Mouse (Mus musculus) right cerebral cortex, adult 2 months (tissue): ENCODE data around the gene Fanca.

ENCODE experiments used
- DNase-seq, 2 experiments: peaks; one replicate each; pipeline ENCODE4 v3.0.0; 2021 to 2022; ENCODE audit warnings: low spot score in 2 of 2

Fanca gene

DNA sequence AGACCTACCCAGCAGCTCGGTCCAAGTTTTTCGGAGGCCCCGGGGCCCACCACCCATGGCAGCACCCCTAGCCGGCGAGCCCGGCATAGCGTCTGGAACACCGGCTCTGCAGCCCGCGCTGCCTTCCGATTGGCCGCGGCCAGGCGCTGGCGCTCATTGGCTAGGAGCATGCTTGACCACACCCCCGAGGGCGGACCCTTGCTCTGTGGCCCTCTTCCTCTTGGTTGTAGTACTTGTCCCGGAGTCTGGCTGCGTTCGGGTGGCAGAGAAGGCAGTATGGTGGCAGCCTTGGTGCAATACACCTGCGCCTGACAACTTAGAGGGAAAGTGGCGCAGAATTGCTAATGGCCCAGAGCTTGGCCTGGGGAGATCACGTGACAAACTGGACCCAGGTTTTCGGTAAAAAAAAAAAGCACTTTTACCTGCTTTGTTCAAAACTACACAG is at the start of gene Fanca:
Gene Fanca, minus strand, starts transcription at position 110 of the 445 bp plus-strand sequence.
- DNase-seq = peak; percentile 89 to 90

DNA sequence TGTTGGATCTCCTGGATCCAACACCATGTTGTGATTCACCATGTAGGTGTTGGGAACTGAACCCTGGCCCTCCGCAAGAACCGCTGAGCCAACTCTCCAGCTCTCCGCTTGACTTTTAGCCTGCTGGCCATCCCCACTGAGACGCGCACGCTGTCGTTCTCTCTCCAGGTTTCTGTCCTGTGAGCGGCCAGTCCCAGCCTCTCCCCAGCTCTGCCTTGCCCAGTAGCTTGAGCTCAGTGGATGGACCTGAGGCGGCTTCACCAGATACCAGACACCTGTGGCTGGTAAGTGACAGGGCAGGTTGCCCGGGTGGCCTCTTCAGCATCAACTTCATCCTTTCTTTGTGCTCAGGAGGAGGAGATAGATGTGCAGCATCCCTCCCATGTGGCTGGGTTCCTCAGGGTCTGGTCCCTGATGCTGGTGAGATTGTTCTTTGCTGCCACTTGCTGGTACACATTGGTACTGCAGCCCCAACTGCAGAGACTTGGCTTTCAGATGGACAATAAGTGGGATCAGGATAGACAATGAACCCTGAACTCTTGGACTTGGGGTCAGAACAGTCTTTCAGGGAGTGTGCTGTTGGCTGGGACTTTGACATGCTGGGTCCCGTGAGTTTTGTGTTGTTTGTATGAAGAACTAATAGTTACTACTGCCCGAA is 42.8 kb upstream of the Fanca start:
- peak; percentile 90 to 93 for DNase-seq

DNA sequence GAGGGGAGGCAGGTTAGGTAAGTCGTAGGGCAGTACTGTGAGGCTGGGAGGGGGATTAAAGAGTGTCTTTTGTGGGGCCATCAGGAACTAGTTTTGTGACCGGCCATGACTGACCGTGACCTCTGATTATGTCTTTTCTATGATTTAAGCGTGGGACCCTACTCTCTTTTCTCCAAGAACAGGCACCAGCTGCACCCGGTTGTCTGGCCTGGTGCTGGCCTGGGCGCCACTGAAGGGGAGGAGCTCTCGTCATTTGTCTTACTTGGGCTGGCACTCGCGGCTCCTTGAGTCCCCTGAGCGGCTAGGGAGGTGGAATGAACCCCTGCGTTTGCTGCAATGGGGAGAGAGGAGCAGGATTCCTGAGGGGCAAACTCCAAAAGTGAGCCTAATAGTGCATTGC is 34.8 kb upstream of the Fanca start:
- DNase-seq = no peak

DNA sequence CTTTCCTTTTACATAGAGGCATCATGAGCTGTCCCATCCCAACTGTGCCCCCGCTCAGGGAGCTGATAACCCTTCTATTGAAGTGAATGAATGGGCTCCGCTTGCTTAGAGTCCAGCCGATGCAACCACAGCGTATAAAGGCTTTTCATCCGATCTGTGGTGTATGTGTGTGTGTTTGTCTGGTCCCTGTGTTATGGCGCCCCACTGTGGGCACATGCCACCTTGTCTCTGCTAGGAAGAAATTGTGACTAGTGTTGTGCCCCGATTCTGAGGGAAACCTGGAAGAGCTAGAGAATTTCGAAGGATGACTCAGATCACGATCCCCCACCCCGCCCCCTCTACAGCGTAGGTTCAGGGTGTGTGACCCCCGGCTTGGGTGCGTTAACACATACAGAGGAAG is 34.4 kb upstream of the Fanca start:
- DNase-seq = peak; percentile 49 to 50

DNA sequence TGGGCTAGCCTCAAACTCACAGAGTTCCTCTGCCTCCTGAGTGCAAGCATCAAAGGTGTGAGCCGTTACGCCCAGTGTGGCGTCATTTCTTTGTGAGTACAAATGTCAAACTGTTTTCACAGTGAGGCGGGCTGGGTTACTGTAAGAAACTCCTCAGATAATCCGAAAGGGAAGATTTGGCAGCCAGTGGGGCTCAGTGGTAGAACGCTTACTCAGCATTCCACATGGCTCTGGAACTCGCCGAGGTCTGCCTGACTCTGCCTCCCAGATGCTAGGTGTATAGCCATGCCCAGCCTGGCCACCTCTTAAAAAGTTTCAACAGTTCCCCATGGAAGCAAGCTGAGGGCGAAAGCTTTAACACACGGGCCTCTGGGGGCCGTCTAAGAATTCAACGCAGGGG is 33.7 kb upstream of the Fanca start:
- DNase-seq = no peak

DNA sequence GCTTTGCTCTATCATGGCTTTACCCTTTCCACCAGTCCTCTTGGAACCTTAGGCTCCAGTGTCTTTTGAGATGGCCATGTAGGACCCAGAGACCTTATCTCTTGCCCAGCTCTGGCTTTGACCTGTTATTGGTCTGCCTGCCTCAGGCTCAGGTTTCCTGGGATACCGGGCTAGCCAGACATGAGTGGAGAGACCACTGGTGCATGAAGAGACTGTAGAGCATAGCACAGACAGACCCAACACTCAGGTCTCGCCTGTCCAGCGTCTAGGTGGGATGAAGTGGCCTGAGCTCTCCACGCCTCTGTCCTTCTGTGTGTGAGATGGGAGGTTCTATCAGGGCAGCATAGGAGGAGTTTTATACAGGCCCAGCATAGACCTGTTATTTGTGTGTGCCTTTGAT is 30.7 kb upstream of the Fanca start:
- DNase-seq = no peak

DNA sequence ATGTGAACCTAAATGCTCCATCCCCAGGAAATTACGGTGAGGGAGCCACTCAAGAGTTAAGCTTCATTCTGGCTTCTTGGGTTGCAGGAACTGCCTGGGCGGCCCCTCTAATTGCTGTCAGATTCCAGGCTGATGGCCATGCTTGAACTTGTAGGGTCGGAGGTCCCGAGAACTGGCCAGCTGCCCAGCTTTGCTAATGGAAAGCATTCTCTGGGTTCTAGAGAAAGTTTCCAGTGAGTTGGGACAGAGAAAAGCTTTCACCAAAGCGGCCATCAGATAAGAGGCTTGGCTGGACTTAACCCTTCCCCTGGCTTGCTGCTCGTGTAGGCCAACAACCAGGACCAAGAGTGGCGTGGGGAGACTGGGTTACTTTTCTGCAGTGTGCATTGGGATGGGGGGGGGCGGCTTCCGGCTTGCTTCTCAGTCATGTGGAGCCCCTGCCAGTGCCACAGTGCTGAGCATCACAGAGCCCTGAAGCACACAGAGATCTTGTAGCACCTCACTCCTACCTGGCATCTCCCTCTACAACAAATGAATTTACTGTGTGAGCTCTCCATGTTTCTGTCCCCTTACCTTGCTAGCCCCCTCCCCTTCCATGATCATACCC is 30.0 kb upstream of the Fanca start:
- DNase-seq = peak in 1 of 2 experiments; percentile 30

DNA sequence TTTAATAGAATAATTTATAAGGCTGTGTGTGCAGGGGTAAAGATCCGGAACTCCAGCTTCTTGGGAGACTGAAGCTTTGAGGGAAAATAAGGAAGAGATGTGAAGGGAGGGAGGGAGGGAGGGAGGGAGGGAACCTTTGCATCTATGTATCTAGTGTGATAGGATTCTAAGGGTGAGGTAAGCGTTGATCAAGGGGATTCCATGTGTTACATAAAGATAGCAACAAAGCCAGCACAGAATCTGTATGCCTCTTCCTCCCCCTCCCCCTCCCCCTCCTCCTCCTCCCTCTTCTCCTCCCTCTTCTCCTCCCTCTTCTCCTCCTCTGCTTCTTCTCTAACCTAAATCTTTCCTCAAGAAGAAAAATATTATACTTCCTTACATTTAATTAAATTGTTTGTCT is 28.9 kb upstream of the Fanca start:
- DNase-seq = no peak

DNA sequence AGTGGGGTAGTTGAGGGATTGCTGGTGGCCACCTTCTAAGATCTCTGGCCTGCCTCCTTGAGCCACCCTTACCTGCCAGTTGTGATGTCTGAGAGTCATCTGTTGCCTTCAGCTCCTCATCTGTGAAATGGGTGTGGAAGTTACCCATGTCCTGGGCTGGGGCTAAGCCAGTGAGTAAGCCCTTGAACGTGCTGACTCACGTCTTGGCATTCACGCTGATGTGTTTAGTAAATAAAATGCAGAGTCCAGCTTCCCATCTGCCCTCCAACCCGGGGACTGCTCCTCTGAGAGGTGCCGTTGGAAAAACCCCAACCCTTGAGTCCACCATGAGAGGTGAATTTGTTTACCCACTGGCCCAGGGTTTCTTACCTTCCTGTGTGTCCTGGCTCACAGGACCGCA is 27.5 kb upstream of the Fanca start:
- DNase-seq = no peak

DNA sequence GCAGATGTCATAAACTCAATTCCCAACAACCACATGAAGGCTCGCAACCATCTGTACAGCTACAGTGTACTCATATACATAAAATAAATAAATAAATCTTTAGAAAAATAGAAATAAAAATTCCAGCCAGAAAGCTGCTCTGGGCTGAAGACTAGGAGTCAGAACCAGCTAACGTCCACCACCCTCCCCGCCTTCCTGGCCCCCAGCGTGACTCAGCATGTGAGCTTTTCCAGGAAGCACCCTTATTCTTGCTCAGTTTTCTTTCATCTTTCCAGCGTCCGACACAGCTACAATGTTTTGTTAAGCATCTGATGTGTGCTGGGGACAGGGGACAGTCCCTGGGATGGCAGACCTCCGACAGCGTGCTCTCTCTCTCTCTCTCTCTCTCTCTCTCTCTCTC is 26.8 kb upstream of the Fanca start:
- no peak for DNase-seq

DNA sequence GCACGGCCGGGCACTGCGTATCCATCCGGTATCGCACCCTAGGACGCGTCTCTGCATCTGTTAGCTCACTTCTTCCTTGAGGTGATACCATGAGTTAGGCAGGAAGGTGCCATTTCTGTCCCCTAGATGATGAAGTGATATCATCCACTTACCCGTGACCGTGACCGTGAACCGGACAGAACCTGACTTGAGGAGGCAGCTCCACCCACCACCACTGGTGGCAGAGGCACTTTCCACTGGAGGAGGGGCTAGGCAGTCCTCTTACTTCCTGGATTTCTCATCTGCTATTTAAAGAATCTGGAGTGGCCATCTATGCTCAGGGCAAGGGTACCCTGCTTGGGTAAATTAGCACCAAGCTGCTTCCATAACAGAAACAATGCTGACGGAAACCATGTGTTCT is 25.0 kb upstream of the Fanca start:
- no peak for DNase-seq

DNA sequence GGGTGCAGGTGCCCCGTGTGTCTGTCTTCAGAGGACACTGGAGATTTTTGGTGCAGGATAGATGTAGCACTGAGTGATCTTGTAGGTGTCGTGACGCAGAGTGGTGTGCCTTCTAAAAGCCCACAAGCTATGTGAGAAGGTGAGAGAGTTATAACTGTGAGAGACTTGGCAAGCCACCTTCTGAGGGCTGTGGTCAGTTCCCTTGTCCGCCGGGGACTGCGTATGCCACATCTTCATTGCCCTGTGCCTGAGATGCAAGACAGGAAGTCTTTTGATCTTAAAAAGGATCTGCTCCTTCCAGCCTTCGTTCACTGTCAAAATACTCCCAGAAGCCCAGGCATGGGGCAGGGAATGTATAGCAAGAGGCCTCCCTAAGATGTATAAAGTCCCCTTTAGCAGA is 24.5 kb upstream of the Fanca start:
- no peak for DNase-seq

DNA sequence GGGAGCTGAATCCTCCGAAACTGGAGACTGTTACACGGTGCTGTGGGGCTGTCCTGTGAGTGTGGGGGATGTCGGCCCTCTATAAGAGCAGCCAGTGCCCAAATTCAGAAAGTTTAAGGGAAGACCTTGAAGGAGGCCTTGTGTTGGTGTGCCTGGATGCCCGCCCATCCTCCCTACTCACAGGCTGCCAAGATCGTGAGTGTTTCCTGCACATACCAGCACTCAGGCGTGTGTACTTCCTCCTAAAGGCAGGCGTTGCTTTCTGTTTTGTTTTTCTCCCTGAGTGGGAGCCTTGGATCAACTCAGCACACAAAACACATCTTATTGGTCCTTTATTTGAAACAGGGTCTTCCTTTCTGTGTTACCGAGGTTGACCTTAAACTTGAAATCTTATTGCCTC is 23.9 kb upstream of the Fanca start:
- DNase-seq = no peak

DNA sequence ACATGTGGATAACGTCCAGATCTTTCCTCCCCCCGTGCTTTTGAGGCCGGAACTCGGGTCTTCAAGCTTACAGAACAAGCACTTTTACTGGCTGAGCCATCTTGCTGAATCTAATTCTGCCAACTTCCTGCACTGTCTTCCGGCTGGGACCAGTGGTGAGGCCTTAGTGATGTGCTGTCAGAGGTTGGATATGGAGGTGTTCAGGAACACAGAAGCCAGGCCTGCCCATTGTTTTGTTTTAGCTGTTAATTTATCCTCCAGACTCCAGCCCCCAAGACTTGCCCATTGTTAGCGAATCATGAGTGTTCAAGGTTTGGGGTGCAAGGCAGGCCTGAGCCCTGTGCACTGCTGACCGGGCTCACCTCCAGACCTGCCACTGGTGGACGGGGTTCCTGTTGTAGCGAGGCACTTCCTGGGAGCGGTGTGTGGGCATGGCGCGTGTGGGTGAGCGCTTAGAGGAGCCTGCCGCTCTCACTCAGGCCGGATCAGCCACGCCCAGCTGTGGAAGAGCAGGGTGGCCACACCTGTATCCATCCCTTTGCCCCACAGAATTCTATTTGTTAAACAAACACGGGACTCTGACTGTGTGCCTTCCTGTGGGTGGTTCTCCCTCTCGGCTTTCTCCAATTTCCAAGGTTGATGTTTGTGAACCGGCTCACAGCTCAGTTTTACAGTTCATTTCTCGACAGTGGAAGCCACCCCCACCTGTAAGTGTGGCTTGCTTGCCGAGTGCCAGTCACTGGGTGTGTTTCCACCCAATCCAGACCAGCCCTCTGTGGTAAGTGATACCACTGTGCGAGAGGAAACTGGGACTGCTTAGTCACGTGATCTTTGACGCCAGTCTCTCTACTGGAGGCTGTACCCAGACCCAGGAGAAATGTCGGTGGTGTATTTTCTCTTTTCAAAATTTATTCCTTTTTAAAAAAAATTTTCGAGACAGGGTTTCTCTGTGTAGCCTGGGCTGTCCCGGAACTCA is 23.0 kb upstream of the Fanca start:
- no peak for DNase-seq

DNA sequence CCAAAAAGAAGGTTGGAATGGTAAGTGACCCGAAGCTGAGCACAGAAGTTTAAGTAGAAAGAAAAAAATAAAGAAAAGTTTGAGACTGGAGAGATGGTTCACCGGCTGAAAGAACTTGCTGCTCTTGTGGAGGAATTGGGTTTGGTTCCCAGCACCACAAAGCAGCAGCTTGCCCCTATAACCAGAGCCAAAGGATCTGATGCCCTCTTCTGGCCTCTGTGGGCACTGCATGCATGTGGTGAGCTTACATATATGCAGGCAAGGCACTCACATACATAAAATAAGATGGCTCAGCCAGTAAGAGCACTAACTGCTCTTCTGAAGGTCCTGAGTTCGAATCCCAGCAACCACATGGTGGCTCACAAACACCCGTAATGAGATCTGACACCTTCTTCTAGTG is 21.7 kb upstream of the Fanca start:
- no peak for DNase-seq

DNA sequence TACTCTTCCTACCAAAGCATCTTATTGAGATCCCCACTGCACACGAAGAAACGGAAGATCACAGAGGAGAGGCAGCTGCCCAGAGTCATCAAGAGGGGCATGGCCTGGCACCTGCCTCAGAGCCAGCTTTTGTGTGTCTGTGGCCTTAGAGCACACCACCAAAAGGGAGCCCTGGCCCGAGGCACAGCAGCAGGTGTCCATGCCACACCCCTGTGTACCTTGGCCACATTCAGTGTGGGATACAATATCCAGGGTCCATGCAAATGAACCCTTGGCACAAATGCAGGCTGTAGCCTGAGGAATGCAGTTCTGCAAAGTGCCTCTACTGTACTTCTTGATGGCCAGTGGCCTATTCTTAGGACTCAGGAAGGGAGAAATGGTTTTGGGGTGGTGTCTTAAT is 19.1 kb upstream of the Fanca start:
- DNase-seq = no peak

DNA sequence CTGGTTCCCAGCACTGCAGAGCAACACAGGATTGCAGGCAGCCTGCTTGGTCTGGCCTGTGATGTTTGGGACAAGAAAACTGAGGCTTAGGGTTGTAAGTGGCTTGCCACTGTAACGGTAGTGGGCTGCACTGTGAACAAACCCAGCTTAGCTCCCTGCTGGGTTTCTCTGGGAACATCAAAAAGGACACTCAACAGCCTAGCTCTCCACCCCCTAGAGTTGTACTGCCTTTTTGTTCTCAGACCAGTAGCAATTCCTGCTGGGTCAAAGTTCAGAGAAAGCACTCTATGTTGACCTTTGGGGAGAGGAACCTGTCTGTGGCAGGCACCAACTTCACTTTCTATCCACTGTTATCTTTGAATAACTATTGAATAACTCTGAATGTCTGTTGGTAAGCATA is 16.1 kb upstream of the Fanca start:
- no peak for DNase-seq

DNA sequence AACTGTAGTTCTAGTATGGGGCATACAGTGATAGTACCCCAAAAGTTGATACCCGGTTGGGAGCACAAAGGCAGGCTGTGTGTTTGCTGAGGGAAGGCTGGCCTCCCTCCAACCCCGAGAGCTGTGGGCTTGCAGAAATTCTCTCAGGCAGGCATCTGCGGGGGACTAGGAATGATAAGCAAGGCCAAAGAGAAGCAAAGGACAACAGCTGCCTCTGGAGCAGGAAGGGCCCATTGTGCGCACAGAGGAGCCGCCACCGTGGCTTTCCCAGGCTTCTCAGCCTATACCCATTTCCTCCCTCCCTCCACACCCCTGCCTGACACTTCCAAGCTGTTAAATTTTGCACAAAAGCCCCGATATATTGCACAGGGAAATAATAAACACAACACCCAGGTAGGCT is 15.5 kb upstream of the Fanca start:
- peak; percentile 25 to 34 for DNase-seq

DNA sequence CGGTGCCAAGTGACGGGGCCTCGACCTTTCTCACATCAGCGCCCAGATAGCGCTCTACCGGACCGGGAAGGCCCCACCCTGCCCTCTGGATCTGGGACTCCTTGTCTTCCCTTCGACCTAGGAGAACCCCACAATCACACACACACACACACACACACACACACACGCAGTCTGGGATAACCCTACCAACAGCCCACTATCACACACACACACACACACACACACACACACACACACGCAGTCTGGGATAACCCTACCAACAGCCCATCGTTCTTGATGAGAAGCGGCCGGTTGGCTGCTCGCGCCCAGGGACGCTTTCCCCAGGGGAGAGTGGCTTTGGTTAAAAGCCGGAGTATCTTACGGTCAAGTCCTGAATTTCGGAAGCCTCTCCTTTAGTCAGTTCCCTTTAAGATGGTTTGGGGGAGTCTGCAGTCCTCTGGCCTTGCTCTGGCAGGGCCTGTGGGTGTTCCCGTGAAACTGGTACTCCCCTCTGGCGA is 14.8 kb upstream of the Fanca start:
- DNase-seq = peak in 1 of 2 experiments; percentile 20

DNA sequence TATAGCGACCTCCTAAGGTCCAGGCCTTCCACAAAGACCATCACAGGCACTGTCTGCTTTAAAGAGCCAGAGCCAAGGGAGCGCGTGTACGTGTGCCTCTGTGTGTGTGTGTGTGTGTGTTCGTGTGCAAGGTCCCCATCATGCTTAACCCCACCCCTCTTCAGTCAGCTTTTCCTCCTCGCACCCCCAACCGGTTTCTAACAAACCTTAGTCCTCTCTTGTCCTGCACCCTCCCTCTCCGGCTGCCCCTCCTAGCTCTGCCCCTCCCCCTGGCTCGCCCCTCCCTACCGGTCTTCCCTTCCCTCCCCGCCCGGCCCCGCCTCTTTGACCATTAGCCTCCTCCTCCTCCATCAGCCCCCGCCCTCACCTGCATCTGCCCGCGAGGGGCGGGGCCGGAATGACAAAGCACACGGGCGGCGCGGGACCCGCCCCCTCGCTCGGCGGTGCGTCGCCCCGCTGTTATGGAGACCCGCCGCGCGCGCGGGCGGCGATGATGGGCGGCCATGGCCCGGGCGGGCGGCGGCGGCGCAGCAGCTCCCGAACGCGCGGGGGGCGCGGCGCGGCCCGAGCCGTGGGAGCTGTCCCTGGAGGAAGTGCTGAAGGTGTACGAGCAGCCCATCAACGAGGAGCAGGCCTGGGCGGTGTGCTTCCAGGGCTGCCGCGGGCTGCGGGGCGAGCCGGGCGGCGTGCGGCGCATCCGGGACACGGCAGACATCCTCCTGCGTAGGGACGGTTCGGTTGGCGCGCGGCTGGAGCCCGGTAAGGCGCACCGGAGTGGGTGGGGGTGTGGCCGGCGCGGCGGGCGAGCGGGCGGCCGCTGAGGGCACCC is 14.1 kb upstream of the Fanca start, which contains the start of gene Spire2:
Gene Spire2, plus strand, starts transcription at position 452 of the 829 bp plus-strand sequence.
- DNase-seq = peak; percentile 53

DNA sequence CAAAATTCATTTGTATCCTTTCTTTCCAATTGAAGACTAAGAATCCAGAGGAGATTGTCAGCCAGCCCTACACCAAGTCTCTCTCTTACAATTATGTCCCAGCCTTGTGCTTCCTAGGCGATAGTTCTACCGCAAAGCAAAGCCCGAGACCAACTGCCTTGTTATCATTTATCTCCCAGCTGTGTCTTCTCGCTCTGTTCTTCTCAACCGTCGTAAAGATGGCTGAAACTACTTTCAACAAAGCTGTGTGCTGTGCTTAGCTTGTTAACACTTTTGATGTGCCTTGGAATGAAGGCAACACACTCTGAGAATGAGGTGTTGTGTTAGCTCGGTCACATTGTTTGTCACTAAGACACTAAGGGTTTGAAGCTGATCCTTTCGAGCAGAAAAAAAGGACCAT is 13.4 kb upstream of the Fanca start:
- no peak for DNase-seq
